Mouse (Mus musculus): Measurements from ENCODE around the gene Atp6v0a1. TPM values are rescaled to one million over a fixed set of nuclear protein-coding genes. Genes with fewer than 3 reads are reported as not detected.

Atp6v0a1 gene
- polyA plus RNA-seq, 1 experiment from 2014 or later: 172 TPM

DNA sequence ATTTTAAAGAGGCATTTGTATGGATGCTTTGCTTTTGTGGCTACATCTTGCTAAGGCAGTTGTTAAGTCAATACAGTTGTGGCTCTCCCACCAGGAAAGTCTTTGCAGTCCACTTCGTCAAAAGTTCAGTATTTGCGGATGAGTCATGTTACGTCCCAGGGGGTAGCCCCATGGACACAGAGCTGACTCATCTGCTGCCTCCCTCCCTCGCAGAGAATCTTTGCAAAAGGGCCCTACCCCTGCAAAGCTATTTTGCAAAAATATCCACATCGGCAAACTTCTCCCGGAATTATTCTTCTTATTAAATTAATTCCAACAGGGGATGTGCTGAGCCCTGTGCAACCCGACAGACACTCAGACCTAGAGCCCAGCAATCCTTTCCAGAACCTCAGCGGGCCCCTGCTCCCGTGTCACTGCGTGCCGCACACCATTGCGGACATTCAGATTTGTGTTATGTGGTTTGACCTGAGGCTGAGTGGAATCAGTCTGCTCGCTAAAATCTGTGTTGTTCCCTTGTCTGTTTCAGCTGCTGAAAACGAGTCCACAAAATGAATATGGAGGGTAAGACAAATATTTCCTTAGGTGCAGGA is 34.8 kb upstream of the Atp6v0a1 start:
- Histone ChIP-seq H3K4me2 (ENCODE audit: low read length) (no peak overlapping the region), H3K27me3 (ENCODE audit: control insufficient read depth, insufficient read depth, low read depth, low read length) (peaks cover 37% of the 10 kb centered on the region), H3K9ac (ENCODE audit: low read depth, low read length) (no peak overlapping the region), H3K9me3 (replicated peaks; ENCODE audit: control insufficient read depth, low read length, poor library complexity, severe bottlenecking) (no peaks in the 10 kb centered on the region), H3K4me1 (ENCODE audit: control insufficient read depth, insufficient read depth, low read length) (peaks cover 6% of the 10 kb centered on the region), H3K36me3 (ENCODE audit: control insufficient read depth, insufficient read depth, low read length) (no peaks in the 10 kb centered on the region), H3K27ac (ENCODE audit: low read length) (no peak overlapping the region), H3K4me3 (ENCODE audit: low read depth, low read length) (no peak overlapping the region)
- 78% methylated on average over 14 of the region's 14 CpGs for WGBS
- no peak for ATAC-seq

DNA sequence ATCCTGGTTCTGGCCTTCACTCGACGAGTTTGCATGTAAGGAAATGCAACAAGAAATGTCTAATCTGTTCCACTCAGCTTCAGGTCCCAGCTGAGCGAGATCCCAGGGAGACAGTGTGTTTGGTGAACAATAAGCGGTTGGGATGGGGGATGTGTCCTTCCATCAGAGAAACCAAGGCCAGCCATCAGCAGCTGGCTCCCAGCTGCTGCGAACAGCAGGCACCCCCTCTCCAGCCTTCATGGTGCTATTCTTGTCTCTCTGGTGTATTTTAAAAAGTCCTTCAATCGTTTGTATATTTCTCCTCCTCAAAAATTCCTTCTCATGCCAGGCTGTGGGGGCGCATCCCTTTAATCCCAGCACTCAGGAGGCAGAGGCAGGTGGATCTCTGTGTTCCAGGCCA is 34.0 kb upstream of the Atp6v0a1 start:
- ATAC-seq: no peak
- H3K4me3 ChIP-seq (ENCODE audit: low read depth, low read length): no peak overlapping the region
- peaks cover 30% of the 10 kb centered on the region for H3K27me3 ChIP-seq (ENCODE audit: control insufficient read depth, insufficient read depth, low read depth, low read length)
- 70% methylated on average over 7 of the region's 7 CpGs for WGBS
- no peaks in the 10 kb centered on the region for H3K9me3 ChIP-seq (replicated peaks; ENCODE audit: control insufficient read depth, low read length, poor library complexity, severe bottlenecking)
- no peak overlapping the region for H3K4me2 ChIP-seq (ENCODE audit: low read length)
- no peak overlapping the region for H3K9ac ChIP-seq (ENCODE audit: low read depth, low read length)
- no peak overlapping the region for H3K27ac ChIP-seq (ENCODE audit: low read length)
- no peaks in the 10 kb centered on the region for H3K36me3 ChIP-seq (ENCODE audit: control insufficient read depth, insufficient read depth, low read length)
- H3K4me1 ChIP-seq (ENCODE audit: control insufficient read depth, insufficient read depth, low read length): peaks cover under 1% of the 10 kb centered on the region

DNA sequence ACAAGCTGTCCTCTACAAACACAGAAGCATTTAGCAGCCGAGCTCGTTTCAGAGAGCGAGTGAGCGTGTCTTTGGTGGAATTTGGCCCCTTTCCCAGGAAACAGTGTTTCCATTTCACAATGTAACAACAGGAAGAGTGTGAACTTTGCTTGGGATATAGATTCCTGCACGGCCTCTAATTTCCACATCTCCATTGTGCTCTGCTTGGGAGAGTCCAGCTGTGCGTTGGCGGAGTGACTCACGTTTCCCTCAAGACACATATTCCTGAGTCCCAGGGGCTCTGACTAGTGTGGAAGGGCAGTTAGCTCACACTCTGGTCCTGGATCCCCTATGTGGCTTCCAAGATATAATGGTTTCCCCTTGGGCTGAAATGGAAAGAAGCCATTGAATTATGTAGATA is 29.4 kb upstream of the Atp6v0a1 start:
- no peak overlapping the region for H3K9ac ChIP-seq (ENCODE audit: low read depth, low read length)
- H3K27me3 ChIP-seq (ENCODE audit: control insufficient read depth, insufficient read depth, low read depth, low read length): 0 out of 2 replicates have a peak, but pooled peaks cover 4% of the 10 kb centered on the region
- 60% methylated on average over 8 of the region's 8 CpGs for WGBS
- H3K4me2 ChIP-seq (ENCODE audit: low read length): no peak overlapping the region
- no peak for ATAC-seq
- no peaks in the 10 kb centered on the region for H3K36me3 ChIP-seq (ENCODE audit: control insufficient read depth, insufficient read depth, low read length)
- H3K4me3 ChIP-seq (ENCODE audit: low read depth, low read length): no peak overlapping the region
- H3K9me3 ChIP-seq (replicated peaks; ENCODE audit: control insufficient read depth, low read length, poor library complexity, severe bottlenecking): no peaks in the 10 kb centered on the region
- 0 out of 2 replicates have a peak, but pooled peaks cover 4% of the 10 kb centered on the region for H3K4me1 ChIP-seq (ENCODE audit: control insufficient read depth, insufficient read depth, low read length)
- H3K27ac ChIP-seq (ENCODE audit: low read length): no peak overlapping the region

DNA sequence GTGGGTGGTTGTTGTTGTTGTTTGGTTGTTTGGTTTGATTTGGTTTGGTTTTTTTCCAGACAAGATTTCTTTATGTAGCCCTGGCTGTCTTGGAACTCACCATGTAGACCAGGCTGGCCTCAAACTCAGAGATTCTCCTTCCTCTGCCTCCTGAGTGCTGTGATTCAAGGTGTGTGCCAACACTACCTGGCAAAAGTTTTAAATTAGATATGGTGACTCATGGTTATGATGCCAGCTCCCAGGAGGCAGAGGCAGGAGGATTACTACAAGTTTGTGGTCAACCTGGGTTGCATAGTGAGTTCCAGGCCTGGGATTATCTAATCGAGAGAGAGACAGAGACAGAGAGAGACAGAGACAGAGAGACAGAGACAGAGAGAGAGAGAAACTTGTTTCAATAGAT is 28.8 kb upstream of the Atp6v0a1 start:
- Histone ChIP-seq H3K4me2 (ENCODE audit: low read length) (no peak overlapping the region), H3K27me3 (ENCODE audit: control insufficient read depth, insufficient read depth, low read depth, low read length) (0 out of 2 replicates have a peak, but pooled peaks cover 4% of the 10 kb centered on the region), H3K4me1 (ENCODE audit: control insufficient read depth, insufficient read depth, low read length) (0 out of 2 replicates have a peak, but pooled peaks cover 4% of the 10 kb centered on the region), H3K4me3 (ENCODE audit: low read depth, low read length) (no peak overlapping the region), H3K9me3 (replicated peaks; ENCODE audit: control insufficient read depth, low read length, poor library complexity, severe bottlenecking) (no peaks in the 10 kb centered on the region), H3K27ac (ENCODE audit: low read length) (no peak overlapping the region), H3K36me3 (ENCODE audit: control insufficient read depth, insufficient read depth, low read length) (no peaks in the 10 kb centered on the region), H3K9ac (ENCODE audit: low read depth, low read length) (no peak overlapping the region)
- no peak for ATAC-seq
- 75% methylated on average over 1 of the region's 1 CpGs for WGBS

DNA sequence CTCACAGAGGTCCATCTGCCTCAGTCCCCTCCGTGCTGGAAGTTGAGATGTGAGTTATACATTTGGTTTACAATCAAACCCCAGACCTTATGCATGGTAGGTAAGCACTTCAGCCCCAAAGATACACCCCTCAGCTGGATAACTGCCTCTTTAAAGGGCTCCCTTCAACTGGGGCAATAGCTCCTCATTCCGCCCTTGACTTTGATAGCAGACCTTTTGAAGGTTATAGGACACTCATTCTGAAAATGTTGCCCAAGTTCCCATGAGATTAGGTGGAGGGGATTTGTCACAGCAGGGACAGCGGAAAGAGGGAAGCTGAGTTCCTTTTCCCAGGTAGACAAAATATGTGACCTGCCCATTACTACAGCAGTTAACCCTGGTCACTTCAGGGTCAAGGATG is 28.0 kb upstream of the Atp6v0a1 start:
- Histone ChIP-seq H3K4me3 (ENCODE audit: low read depth, low read length) (no peak overlapping the region), H3K9ac (ENCODE audit: low read depth, low read length) (no peak overlapping the region), H3K4me2 (ENCODE audit: low read length) (no peak overlapping the region), H3K4me1 (ENCODE audit: control insufficient read depth, insufficient read depth, low read length) (0 out of 2 replicates have a peak, but pooled peaks cover 4% of the 10 kb centered on the region), H3K9me3 (replicated peaks; ENCODE audit: control insufficient read depth, low read length, poor library complexity, severe bottlenecking) (no peaks in the 10 kb centered on the region), H3K36me3 (ENCODE audit: control insufficient read depth, insufficient read depth, low read length) (no peaks in the 10 kb centered on the region), H3K27me3 (ENCODE audit: control insufficient read depth, insufficient read depth, low read depth, low read length) (0 out of 2 replicates have a peak, but pooled peaks cover 4% of the 10 kb centered on the region), H3K27ac (ENCODE audit: low read length) (no peak overlapping the region)
- 61% methylated on average over 3 of the region's 3 CpGs for WGBS
- no peak for ATAC-seq

DNA sequence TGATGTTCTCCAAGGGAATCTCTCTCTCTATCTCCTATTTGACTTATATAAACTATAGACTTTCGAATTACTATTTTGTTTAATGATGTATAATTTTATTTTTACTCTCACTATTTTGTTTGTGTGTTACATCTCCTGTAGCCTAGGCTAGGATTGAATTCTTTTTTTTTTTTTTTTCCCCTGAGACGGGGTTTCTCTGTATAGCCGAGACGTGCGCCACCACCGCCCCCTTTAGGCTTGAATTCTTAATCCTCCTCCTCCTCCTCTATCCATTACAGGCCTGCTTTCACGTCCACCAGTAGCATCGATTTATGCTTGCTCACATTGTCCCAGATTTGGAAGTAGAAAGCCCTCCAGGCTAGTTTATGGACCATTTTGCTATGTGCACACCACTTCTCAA is 27.2 kb upstream of the Atp6v0a1 start:
- WGBS: 13% methylated on average over 8 of the region's 8 CpGs
- Histone ChIP-seq H3K36me3 (ENCODE audit: control insufficient read depth, insufficient read depth, low read length) (no peaks in the 10 kb centered on the region), H3K27ac (ENCODE audit: low read length) (no peak overlapping the region), H3K4me1 (ENCODE audit: control insufficient read depth, insufficient read depth, low read length) (0 out of 2 replicates have a peak, but pooled peaks cover 4% of the 10 kb centered on the region), H3K4me2 (ENCODE audit: low read length) (no peak overlapping the region), H3K9ac (ENCODE audit: low read depth, low read length) (no peak overlapping the region), H3K27me3 (ENCODE audit: control insufficient read depth, insufficient read depth, low read depth, low read length) (0 out of 2 replicates have a peak, but pooled peaks cover 4% of the 10 kb centered on the region), H3K9me3 (replicated peaks; ENCODE audit: control insufficient read depth, low read length, poor library complexity, severe bottlenecking) (no peaks in the 10 kb centered on the region), H3K4me3 (ENCODE audit: low read depth, low read length) (no peak overlapping the region)
- ATAC-seq: no peak

DNA sequence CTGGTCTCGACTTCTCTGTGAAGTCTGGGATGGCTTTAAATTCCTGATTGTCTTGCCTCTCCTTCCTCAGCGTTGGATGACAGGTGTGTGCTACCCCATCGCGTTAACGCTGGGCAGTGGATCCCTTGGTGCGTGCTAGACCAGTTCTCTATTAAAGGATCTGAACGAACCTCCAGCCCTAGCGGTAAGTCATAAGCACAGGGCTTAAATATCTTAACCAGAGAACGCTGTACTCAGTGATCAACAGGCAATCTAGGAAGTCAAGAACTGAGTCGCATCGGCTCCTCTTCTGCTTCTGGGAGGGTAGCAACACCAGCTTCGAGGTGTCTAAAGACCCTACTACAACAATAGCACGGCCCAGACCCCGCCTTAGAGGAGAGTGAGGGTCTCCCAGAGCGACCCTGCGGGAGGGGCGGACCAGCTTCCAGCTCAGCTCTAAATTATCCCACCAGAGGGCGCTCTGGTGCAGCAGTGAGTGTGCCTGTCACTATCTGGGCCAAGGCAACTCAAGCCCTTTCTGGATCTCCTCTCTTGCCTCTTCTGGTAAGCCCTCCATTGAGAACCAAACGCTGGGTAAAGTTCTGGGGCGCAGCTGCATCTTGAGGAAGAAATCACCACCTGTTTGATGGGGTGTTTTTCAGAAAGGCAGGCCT is 26.0 kb upstream of the Atp6v0a1 start:
- WGBS: 3% methylated on average over 20 of the region's 20 CpGs
- peak overlapping the region; percentile 55; the same call in 1 of the 2 replicates for H3K9ac ChIP-seq (ENCODE audit: low read depth, low read length)
- H3K27me3 ChIP-seq (ENCODE audit: control insufficient read depth, insufficient read depth, low read depth, low read length): 0 out of 2 replicates have a peak, but pooled peaks cover 4% of the 10 kb centered on the region
- H3K36me3 ChIP-seq (ENCODE audit: control insufficient read depth, insufficient read depth, low read length): no peaks in the 10 kb centered on the region
- H3K4me1 ChIP-seq (ENCODE audit: control insufficient read depth, insufficient read depth, low read length): 0 out of 2 replicates have a peak, but pooled peaks cover 4% of the 10 kb centered on the region
- H3K4me2 ChIP-seq (ENCODE audit: low read length): peak overlapping the region; percentile 79
- no peaks in the 10 kb centered on the region for H3K9me3 ChIP-seq (replicated peaks; ENCODE audit: control insufficient read depth, low read length, poor library complexity, severe bottlenecking)
- peak overlapping the region; percentile 43 for H3K4me3 ChIP-seq (ENCODE audit: low read depth, low read length)
- peak; percentile 62; the same call in 1 of the 2 replicates for ATAC-seq
- 0 out of 2 replicates have a peak overlapping the region, but pooled peaks have one; percentile 17 for H3K27ac ChIP-seq (ENCODE audit: low read length)

DNA sequence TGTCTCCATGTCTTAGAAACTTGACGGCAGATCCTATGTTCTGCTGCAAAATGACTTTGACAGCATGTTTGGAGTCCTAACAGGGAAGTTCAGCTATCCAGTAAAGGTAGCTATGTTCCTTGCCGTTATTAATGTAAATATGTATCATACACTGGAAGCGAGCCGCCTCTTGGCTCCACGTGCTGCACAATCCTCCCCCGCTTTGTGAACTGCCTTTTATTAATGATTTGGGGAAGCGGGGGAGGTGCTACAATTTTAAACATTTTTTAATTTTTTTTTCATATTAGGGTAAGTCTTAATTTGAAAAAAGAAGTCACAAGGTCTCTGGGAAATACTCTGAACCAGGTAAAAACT is 25.5 kb upstream of the Atp6v0a1 start:
- H3K9ac ChIP-seq (ENCODE audit: low read depth, low read length): no peak overlapping the region
- no peak for ATAC-seq
- H3K27me3 ChIP-seq (ENCODE audit: control insufficient read depth, insufficient read depth, low read depth, low read length): 0 out of 2 replicates have a peak, but pooled peaks cover 4% of the 10 kb centered on the region
- no peaks in the 10 kb centered on the region for H3K9me3 ChIP-seq (replicated peaks; ENCODE audit: control insufficient read depth, low read length, poor library complexity, severe bottlenecking)
- 79% methylated on average over 7 of the region's 7 CpGs for WGBS
- H3K4me3 ChIP-seq (ENCODE audit: low read depth, low read length): no peak overlapping the region
- no peak overlapping the region for H3K4me2 ChIP-seq (ENCODE audit: low read length)
- no peak overlapping the region for H3K27ac ChIP-seq (ENCODE audit: low read length)
- no peaks in the 10 kb centered on the region for H3K36me3 ChIP-seq (ENCODE audit: control insufficient read depth, insufficient read depth, low read length)
- 0 out of 2 replicates have a peak, but pooled peaks cover 4% of the 10 kb centered on the region for H3K4me1 ChIP-seq (ENCODE audit: control insufficient read depth, insufficient read depth, low read length)

DNA sequence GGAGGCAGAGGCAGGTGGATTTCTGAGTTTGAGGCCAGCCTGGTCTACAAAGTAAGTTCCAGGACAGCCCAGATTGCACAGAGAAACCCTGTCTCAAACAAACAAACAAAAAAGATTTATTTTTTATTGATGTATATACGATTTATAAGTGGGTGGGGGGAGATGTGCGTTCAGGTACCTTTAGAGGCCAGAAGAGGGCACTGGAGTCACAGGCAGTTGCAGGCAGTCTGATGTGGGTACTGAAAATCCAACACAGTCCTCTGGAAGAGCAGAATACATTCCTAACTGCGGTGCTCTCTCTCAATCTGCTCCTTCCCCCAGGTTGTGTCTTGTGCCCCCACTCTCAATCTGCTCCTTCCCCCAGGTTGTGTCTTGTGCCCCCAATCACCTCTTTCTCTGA is 23.6 kb upstream of the Atp6v0a1 start:
- H3K4me3 ChIP-seq (ENCODE audit: low read depth, low read length): no peak overlapping the region
- H3K27me3 ChIP-seq (ENCODE audit: control insufficient read depth, insufficient read depth, low read depth, low read length): 0 out of 2 replicates have a peak, but pooled peaks cover 4% of the 10 kb centered on the region
- no peak overlapping the region for H3K9ac ChIP-seq (ENCODE audit: low read depth, low read length)
- WGBS: 62% methylated on average over 3 of the region's 3 CpGs
- H3K4me2 ChIP-seq (ENCODE audit: low read length): no peak overlapping the region
- ATAC-seq: no peak
- H3K4me1 ChIP-seq (ENCODE audit: control insufficient read depth, insufficient read depth, low read length): 0 out of 2 replicates have a peak, but pooled peaks cover 4% of the 10 kb centered on the region
- no peaks in the 10 kb centered on the region for H3K36me3 ChIP-seq (ENCODE audit: control insufficient read depth, insufficient read depth, low read length)
- H3K9me3 ChIP-seq (replicated peaks; ENCODE audit: control insufficient read depth, low read length, poor library complexity, severe bottlenecking): no peaks in the 10 kb centered on the region
- no peak overlapping the region for H3K27ac ChIP-seq (ENCODE audit: low read length)

All from midbrain, embryonic 16.5 days (tissue).